Mouse (Mus musculus): Measurements from ENCODE around the gene Inava. TPM values are rescaled to one million over a fixed set of nuclear protein-coding genes. Genes with fewer than 3 reads are reported as not detected.

Gene Inava
- polyA plus RNA-seq, 1 experiment from 2014 or later: 5.0 TPM

DNA sequence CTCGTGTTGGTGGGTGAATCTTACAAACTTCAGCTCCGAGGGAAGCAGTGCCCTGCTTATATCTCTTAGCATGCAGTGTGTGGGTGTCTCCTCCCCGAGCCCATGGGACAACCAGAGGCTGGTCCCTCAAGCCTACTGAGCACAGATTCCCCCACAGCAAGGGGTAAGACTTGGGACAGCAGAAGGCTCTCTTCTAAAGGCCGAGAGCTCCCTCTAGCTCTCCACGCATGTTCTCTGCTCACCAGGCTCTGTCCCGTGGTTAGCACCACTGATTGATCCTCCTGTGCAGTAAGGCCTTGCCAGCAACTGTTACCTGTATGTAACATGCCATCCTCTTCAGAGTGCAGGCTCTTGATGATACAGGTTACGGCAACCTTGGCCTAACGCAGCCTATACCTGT lies 66.4 kb downstream of the Inava start:
- DNase-seq (ENCODE audit: low spot score): no peak

DNA sequence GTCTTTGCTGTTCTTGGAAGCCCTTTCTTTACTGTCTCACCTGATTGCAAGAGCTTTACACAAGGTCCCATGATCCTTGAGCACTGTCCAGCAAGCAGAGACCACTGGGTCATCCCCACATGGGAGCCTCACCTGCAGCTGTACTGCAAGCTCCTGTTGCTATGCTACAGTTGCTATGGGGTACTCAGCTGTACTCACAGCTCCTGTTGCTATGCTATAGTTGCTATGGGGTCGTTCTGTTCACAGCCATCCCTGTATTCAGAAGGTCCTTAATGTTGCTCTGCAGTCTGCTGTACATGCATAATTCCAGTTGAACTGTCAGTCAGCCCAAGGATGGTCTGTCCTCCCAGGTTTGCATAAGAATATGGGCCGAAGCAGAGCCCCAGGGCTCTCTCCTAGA lies 68.6 kb downstream of the Inava start:
- no peak for DNase-seq (ENCODE audit: low spot score)

Other genes with a start within 250 kb of the Inava start
- 0.06 and 0.10 TPM in 2 replicates for gene Igfn1, start 227.9 kb downstream of the Inava start, polyA plus RNA-seq (2015; fragmentation: Nextera tagmentation; extraction: Ambion mirVana)
- gene Tmem9, start 226.1 kb downstream of the Inava start, polyA plus RNA-seq (2015; fragmentation: Nextera tagmentation; extraction: Ambion mirVana): 71.8 and 72.2 TPM in 2 replicates
- gene Ascl5, start 183.5 kb downstream of the Inava start, polyA plus RNA-seq (2015; fragmentation: Nextera tagmentation; extraction: Ambion mirVana): not detected in 2 replicates
- gene Cacna1s, start 181.5 kb downstream of the Inava start, polyA plus RNA-seq (2015; fragmentation: Nextera tagmentation; extraction: Ambion mirVana): 1.3 and 1.6 TPM in 2 replicates
- gene Kif21b, start 102.9 kb downstream of the Inava start, polyA plus RNA-seq (2015; fragmentation: Nextera tagmentation; extraction: Ambion mirVana): 14.8 and 20.3 TPM in 2 replicates
- gene Mroh3, start 21.4 kb downstream of the Inava start, polyA plus RNA-seq (2015; fragmentation: Nextera tagmentation; extraction: Ambion mirVana): 0.05 and 0.46 TPM in 2 replicates
- 2.0 and 2.3 TPM in 2 replicates for gene Gpr25, start 26.6 kb upstream of the Inava start, polyA plus RNA-seq (2015; fragmentation: Nextera tagmentation; extraction: Ambion mirVana)
- gene Camsap2, start 111.8 kb upstream of the Inava start, polyA plus RNA-seq (2015; fragmentation: Nextera tagmentation; extraction: Ambion mirVana): 4.4 and 4.8 TPM in 2 replicates
- gene Ddx59, start 181.0 kb upstream of the Inava start, polyA plus RNA-seq (2015; fragmentation: Nextera tagmentation; extraction: Ambion mirVana): 15.7 and 17.2 TPM in 2 replicates
- gene Kif14, start 232.1 kb upstream of the Inava start, polyA plus RNA-seq (2015; fragmentation: Nextera tagmentation; extraction: Ambion mirVana): 4.6 and 5.8 TPM in 2 replicates

Measured in thymus, postnatal 0 days (tissue).